Mouse (Mus musculus) urinary bladder, postnatal 10 days (tissue): ENCODE results near the gene Tbx20.

ENCODE experiments used
- DNase-seq: peaks from one replicate; pipeline ENCODE4 v3.0.0; 2022; ENCODE audit warnings: low spot score

Tbx20 gene

DNA sequence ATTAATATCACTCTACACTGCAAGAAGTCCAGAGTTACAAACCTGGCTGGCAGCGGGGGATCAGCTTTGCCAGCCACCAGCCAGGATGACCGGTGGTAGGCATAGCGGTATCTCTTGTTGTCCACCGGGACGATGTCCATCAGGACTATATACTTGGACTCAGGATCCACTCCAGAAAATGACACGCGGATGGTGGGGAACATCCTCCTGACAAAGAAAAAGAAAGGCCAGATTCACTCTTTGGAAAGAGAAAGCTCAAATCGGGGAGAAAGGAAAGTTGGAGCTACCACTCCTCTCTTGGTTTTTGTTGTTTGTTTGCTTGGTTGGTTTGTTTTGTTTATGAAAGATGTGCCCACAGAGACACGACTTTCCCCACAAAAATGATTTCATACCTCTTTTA is 4.5 kb downstream of the Tbx20 start:
- no peak for DNase-seq

DNA sequence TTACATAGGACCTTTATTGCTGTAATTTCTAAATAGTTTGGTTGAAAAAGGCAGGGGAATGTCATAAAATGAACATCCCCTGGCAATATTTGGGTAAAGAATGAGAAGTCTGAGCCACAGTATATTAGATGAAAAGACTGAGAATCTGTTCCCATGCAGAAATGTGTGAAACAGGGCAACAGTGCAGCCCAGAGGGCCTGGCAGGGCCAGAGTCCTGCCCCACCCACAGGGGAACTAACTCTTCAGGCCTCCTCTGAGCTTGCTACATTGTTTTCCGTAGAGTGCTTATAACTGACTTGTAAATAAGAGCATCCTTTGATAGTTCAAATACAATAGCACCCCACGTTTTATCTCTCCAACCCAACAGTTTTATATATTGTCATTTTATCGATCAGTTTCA is 7.0 kb downstream of the Tbx20 start:
- no peak for DNase-seq

DNA sequence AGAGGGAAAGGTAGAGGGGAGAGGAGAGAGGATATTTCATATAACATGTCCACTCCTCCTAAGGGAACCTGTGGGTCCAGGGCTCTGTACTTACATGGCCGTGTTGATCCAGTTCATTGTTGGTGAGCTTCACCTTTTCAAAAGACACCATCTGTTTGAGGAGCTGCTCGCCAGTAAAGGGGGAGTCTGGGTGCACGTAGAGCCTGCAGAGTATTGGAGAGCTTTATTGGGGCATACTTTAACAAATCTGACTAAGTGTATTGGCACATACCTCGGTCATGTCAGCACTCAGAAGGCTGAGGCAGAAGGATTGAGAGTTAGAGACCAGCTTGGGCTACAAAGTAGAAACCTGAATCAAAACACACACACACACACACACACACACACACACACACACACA is 8.5 kb downstream of the Tbx20 start:
- no peak for DNase-seq

DNA sequence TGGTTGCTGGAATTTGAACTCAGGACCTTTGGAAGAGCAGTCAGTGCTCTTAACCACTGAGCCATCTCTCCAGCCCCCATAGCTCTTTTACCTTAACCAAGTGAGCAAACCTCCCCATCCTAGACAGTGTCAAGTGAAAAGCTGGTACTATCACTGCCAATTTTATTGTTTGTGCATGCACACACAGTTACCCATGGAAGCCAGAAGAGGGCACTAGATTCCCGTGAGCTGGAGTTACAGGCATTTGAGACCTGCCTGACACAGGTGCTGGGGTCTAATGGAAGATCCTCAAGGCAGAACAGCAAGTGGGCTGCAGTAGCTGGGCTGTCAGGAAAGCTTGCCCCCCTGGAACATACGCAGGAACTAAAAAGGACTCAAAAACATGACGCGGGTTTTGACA is 13.6 kb downstream of the Tbx20 start:
- DNase-seq = no peak

DNA sequence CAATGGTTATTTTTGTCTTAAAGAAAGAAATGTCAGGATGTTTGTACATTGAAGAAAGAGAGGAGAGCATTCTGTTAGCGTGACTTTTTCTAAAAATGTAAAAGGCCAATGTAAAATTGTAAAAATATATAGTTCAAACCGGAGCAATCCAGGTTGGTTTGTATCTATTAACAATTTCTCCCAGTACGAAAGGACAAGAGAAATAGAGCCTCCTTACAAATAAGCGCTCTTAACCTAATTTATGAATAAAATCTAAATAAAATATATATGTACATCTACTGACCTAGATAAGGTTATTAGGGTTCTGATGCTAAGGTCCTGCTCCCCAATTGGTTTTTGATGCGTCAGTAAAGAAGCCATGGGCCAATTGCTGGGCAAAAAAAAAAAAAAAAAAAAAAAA is 29.1 kb downstream of the Tbx20 start:
- DNase-seq = no peak

DNA sequence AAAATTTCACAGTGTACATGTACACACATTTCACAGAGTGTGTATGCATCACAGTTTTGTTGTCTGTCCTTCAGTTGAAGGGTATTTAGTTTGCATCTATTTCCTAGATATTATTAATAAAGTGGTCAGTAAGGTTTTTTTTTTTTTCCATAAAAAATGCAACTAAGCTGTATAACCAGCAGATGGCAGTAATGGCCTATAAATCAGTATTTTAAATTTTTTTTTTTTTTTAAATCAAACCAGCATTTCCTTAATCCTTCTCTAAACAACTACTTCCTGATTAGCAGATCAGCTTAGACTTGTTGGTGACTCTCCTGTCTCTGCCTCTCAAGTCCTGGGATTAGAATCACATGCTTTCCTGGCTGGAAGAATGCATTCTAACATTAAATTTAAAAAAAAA is 72.9 kb downstream of the Tbx20 start:
- no peak for DNase-seq

DNA sequence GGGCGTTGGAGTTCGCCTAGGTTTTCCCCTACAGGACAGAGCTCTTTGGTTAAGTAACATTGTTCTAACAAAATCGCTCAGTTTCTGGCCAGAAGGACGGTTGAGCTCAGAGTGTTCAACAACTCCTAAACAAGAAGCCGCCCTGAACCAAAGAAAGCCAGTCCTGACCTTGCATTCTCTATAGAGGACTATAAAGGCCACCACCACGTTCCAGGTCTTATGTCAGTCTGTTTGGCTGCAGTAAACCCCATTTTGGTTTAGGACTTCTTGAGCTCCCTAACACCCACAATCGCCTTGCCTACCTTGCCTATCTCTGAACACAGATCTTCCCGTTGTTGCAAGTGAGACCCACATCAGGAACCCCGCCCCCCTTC is 77.7 kb downstream of the Tbx20 start:
- no peak for DNase-seq

DNA sequence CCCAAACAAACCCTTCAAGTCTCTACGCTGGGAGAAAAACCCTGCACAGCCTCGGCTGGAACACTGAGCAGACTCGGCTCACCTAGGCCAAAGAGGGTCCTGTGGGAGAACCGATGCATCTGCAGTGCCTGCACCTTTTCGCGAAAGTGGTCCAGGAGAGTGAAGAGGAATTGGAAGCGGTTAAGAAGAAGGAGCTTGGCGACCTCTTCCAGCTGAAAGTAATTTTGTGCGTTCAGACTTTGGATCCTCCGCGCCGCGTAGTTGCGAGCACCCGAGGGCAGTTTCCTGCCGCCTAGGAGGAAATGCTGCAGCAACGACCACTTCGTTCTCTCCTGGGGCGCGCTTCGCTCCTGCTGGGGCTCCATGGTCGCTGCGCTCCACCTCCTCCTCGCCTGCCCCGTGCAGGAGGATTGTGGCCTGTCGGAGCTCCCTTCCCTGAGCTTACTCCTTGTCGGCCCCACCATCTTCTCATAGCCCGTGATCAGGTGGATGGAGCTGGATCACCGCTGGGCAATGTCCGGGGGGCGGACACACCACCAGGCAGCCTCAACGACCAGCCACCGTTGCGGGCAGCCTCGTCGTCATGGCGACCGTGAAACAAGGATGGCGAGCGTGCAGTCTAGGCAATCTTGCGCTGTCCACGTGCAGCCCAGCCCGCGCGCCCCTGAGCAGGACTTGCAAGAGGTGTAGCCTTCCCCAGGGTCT is 78.3 kb downstream of the Tbx20 start, which contains the start of gene Dpy19l2:
Gene Dpy19l2, minus strand, starts transcription at position 594 of the 705 bp plus-strand sequence.
- DNase-seq = no peak
